Mouse (Mus musculus) embryonic facial prominence, embryonic 15.5 days (tissue): ENCODE measurements around the gene Prdm2. TPM values are rescaled to one million over a fixed set of nuclear protein-coding genes. Genes with fewer than 3 reads are reported as not detected.

ENCODE experiments used
- ATAC-seq: fragments of 200-750 bp; cut with Nextera tagmentation; 2 replicates; pipeline ENCODE4 v1.8.0; 2017; ENCODE audit warnings: low read depth, moderate TSS enrichment; ENCODE audit not compliant: insufficient number of reproducible peaks, low FRiP score, low TSS enrichment
- H3K27ac ChIP-seq: fragments of 300-500 bp; sonication (generic); replicated peaks from 2 replicates; pipeline ENCODE4 v1.5.1; 2015; ENCODE audit warnings: mild to moderate bottlenecking, inconsistent platforms
- H3K27me3 ChIP-seq: fragments of 300-500 bp; sonication (generic); 2 replicates; pipeline ENCODE4 v1.6.1; 2015; ENCODE audit warnings: inconsistent platforms
- H3K36me3 ChIP-seq: fragments of 300-500 bp; sonication (generic); 2 replicates; pipeline ENCODE4 v1.6.1; 2015; ENCODE audit warnings: mild to moderate bottlenecking, inconsistent platforms
- H3K4me1 ChIP-seq: fragments of 300-500 bp; sonication (generic); 2 replicates; pipeline ENCODE4 v1.6.1; 2015; ENCODE audit warnings: inconsistent platforms
- H3K4me2 ChIP-seq: fragments of 300-500 bp; sonication (generic); replicated peaks from 2 replicates; pipeline ENCODE4 v1.6.1; 2015; ENCODE audit warnings: mild to moderate bottlenecking, inconsistent platforms
- H3K4me3 ChIP-seq: fragments of 300-500 bp; sonication (generic); replicated peaks from 2 replicates; pipeline ENCODE4 v1.5.1; 2015; ENCODE audit warnings: mild to moderate bottlenecking, inconsistent platforms
- H3K9ac ChIP-seq: fragments of 300-500 bp; sonication (generic); 2 replicates; pipeline ENCODE4 v1.6.1; 2015; ENCODE audit warnings: inconsistent platforms
- H3K9me3 ChIP-seq: fragments of 300-500 bp; sonication (generic); replicated peaks from 2 replicates; pipeline ENCODE4 v1.6.1; 2016; ENCODE audit warnings: inconsistent platforms
- WGBS: fragments of 180-500 bp; shearing (Covaris S2); methylation state at CpG from one replicate; pipeline ENCODE4 v1.1.7; 2015; 5-methylcytosine and 5-hydroxymethylcytosine counted together
- polyA plus RNA-seq: library from polyadenylated mRNA; unstranded; fragments of >200 nt; fragmentation: Nextera tagmentation; extraction: Ambion mirVana; gene quantifications from 2 replicates; pipeline ENCODE4 v1.2.1, GENCODE M21; 2015

Gene Prdm2
- polyA plus RNA-seq, 1 experiment from 2014 or later: 12.0 TPM

DNA sequence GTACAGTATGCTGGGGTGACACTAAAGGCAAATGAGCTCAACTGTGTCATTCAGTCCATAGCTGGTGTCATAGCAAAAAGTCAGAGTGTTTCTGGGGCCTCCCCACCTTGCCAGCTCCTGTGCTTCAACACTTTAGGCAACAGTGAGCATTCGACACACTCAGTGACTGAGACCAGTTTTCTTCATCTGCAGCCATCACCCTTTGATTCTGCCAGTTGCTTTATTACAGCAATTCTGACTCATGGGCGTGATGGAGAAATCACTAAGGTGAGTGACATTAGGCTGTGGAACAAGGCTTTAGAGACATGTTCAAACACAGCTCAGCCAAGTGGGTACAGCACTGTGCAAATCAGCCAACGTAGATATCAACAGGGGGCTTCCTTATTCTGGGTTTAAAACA lies 91.6 kb downstream of the Prdm2 start:
- no peak overlapping the region for H3K4me2 ChIP-seq
- no peak overlapping the region for H3K27ac ChIP-seq
- H3K4me1 ChIP-seq: peaks cover 17% of the 10 kb centered on the region; the same call in 1 of the 2 replicates
- H3K9me3 ChIP-seq: no peaks in the 10 kb centered on the region
- H3K9ac ChIP-seq: no peak overlapping the region
- H3K27me3 ChIP-seq: no peaks in the 10 kb centered on the region
- peaks cover 10% of the 10 kb centered on the region for H3K36me3 ChIP-seq
- 78% methylated on average over 3 of the region's 3 CpGs for WGBS
- H3K4me3 ChIP-seq: no peak overlapping the region
- ATAC-seq: no peak

DNA sequence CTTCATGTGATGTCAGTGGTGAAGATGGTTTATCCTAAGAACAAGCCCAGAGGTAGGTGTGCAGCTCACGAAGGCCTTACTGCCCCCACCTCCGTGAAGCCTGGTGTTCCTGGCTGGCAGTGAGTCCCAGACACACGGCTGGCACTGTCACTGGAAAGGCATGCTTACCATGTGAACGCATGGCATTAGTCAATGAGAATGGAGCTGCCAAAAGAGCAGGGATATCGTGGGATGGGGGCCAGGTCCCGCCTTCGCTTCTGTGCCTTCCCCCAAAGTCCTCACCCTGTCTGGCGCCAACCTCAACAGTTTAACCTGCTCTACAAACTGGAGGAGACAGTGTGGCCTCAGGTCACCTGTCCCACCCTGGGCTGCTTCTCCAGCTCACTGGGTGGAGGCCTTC lies 92.8 kb downstream of the Prdm2 start:
- Histone ChIP-seq H3K9ac (no peak overlapping the region), H3K36me3 (peaks cover 4% of the 10 kb centered on the region; the same call in 1 of the 2 replicates), H3K4me3 (no peak overlapping the region), H3K4me2 (no peak overlapping the region), H3K27me3 (no peaks in the 10 kb centered on the region), H3K27ac (no peak overlapping the region), H3K4me1 (peaks cover 17% of the 10 kb centered on the region; the same call in 1 of the 2 replicates), H3K9me3 (no peaks in the 10 kb centered on the region)
- peak; percentile 29; the same call in 1 of the 2 replicates for ATAC-seq
- 63% methylated on average over 8 of the region's 8 CpGs for WGBS

DNA sequence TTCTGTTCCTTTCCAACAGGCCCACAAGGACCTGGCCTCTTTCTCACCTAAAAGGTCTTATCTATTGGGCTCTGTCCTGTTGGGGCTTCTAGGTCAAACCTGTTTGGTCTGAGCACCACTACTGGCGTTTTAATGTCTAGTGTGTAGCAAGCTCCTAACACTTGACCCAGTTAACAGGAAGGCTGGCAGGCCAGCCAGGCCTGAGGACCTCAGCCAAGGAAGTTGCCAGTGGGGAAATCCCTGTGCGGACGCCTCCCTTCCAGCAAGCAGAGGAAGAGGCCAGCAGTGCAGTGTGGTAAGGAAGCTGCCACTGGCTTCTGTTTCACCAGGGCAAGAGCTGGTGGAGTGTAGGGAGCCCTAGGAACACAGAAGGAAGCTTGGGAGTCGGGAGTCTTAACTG lies 94.0 kb downstream of the Prdm2 start:
- no peak overlapping the region for H3K4me2 ChIP-seq
- ATAC-seq: no peak
- no peak overlapping the region for H3K27ac ChIP-seq
- peaks cover 17% of the 10 kb centered on the region; the same call in 1 of the 2 replicates for H3K4me1 ChIP-seq
- no peak overlapping the region for H3K9ac ChIP-seq
- H3K27me3 ChIP-seq: no peaks in the 10 kb centered on the region
- H3K4me3 ChIP-seq: no peak overlapping the region
- WGBS: 52% methylated on average over 4 of the region's 4 CpGs
- no peaks in the 10 kb centered on the region for H3K9me3 ChIP-seq
- peaks cover 4% of the 10 kb centered on the region; the same call in 1 of the 2 replicates for H3K36me3 ChIP-seq

DNA sequence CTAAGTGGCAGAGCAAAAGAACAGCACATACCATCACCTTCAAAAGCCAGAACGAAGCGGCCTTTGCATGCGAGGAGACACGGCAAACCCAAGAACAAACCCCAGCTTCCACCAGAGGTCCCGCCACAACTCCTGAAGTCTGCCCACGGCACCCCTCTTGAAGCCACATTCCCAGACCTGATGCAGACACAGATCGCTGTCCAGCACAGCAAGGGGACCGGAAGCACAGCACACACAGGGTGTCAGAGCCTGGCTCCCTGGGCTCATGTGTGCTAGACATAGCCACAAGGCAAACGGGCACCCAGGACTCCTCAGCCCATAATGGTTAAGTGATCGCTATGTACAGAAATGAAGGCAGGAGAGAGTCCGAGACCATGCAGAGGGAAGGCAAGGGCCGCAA lies 96.9 kb downstream of the Prdm2 start:
- no peak overlapping the region for H3K4me2 ChIP-seq
- no peak overlapping the region for H3K9ac ChIP-seq
- H3K4me3 ChIP-seq: no peak overlapping the region
- ATAC-seq: no peak
- no peak overlapping the region for H3K27ac ChIP-seq
- 77% methylated on average over 12 of the region's 12 CpGs for WGBS
- no peaks in the 10 kb centered on the region for H3K9me3 ChIP-seq
- peaks cover 14% of the 10 kb centered on the region; the same call in 1 of the 2 replicates for H3K4me1 ChIP-seq
- peaks cover 6% of the 10 kb centered on the region; the same call in 1 of the 2 replicates for H3K36me3 ChIP-seq
- H3K27me3 ChIP-seq: no peaks in the 10 kb centered on the region

DNA sequence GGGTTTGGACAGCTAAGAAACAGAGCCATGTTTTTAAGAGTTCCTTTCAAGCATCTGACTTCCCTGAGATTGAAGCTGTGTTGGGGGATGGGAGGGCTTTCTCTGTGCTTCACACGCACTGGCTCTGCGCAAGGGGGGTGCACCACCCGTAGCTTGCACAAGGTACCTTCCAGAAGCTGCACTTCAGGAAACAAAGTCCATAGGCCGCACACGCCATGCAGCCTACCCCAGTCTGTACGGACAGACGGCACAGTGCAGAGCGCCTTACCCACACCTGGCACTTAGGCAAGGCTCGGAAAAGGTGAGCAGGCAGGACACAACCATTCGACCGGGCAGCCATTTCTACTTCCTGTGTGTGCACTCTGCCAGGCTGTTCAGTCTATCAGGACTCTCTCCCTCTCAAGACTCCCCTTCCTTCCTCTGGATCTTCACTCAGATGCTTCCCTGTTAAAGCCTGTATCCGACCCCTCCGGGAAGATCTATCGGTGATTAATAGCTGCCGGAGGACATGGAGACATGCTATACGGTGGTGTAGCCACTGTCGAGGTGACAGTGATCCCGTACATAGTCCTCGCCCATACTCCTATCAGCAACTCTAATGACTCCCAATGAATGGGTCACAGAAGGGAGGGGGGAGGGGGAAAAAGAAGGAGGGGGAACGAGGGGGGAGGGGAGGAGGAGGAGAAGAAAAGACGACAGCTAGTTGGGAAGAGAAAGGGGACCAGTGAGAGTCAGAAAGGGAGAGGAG lies 98.4 kb downstream of the Prdm2 start:
- WGBS: 81% methylated on average over 21 of the region's 21 CpGs
- H3K4me2 ChIP-seq: no peak overlapping the region

DNA sequence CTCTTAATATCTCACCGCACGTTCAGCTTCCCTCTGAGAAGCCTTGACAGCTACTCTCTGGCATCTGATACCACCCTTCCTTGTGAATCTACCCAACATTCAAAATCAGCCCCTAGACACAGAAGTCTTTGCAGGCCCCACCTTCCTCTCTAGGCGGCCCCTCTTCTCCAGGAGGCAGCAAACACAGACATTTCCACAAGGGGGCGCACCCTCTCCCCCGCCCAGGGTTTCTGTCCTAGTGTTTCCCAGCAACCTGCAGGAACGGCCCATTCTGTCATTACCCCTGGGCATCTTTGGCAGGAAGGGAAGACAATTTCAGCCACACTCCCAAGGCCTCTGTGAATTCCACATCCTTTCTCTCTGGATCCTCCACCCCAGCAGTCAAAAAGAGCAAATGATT lies 99.8 kb downstream of the Prdm2 start:
- H3K4me3 ChIP-seq: no peak overlapping the region
- H3K36me3 ChIP-seq: peaks cover 31% of the 10 kb centered on the region
- WGBS: 29% methylated on average over 6 of the region's 6 CpGs
- H3K9me3 ChIP-seq: no peaks in the 10 kb centered on the region
- H3K4me2 ChIP-seq: no peak overlapping the region
- no peak for ATAC-seq
- peaks cover 3% of the 10 kb centered on the region; the same call in 1 of the 2 replicates for H3K4me1 ChIP-seq
- H3K9ac ChIP-seq: no peak overlapping the region
- H3K27me3 ChIP-seq: no peaks in the 10 kb centered on the region
- no peak overlapping the region for H3K27ac ChIP-seq

More for the DNA sequence above, 98.4 kb downstream of the Prdm2 start:
- Histone ChIP-seq H3K27ac (no peak overlapping the region), H3K4me1 (peaks cover 7% of the 10 kb centered on the region; the same call in 1 of the 2 replicates), H3K27me3 (no peaks in the 10 kb centered on the region), H3K9me3 (no peaks in the 10 kb centered on the region), H3K4me3 (no peak overlapping the region), H3K9ac (no peak overlapping the region), H3K36me3 (peaks cover 18% of the 10 kb centered on the region)
- ATAC-seq: no peak

DNA sequence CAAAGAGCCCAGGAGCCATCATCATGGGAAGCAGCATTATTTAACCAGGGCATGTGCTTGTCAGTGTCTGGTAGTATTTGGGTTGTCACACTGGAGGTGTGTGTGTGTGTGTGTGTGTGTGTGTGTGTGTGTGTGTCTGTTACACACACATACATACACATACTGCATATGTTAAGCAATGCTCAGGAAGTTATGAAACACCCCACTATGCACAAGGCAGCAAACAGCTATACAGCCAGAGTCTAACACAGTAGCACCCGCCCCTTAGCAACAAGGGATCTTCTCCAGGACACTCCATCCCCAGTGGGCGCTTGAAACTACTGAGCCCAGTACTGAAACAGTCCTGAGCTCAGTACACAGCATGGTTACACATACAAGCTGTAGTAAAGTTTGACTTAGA lies 100.4 kb downstream of the Prdm2 start:
- Histone ChIP-seq H3K4me1 (peaks cover 3% of the 10 kb centered on the region; the same call in 1 of the 2 replicates), H3K36me3 (peaks cover 31% of the 10 kb centered on the region), H3K27me3 (no peaks in the 10 kb centered on the region), H3K9me3 (no peaks in the 10 kb centered on the region), H3K27ac (no peak overlapping the region), H3K4me3 (no peak overlapping the region), H3K9ac (no peak overlapping the region), H3K4me2 (no peak overlapping the region)
- 92% methylated on average over 2 of the region's 2 CpGs for WGBS
- no peak for ATAC-seq

DNA sequence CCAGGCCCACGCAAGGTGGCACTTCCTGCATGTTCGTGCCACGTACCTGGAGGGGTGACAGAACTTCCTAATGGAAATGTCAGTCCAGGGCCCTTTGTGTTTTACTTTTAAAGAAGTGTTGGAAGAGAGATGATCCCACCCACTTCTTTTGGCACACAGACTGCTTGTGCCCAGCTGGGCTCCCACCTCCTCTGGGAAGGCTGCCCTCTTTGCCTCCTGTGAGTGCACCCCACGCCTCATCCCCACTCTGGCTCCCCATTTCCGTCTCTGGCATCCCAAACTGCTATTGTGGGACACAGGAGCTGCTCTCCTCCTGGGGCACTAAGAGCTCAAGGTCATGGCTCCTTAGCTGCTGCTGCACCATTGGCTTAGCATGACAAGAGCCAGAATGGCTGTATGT lies 100.9 kb downstream of the Prdm2 start:
- H3K9ac ChIP-seq: no peak overlapping the region
- peaks cover 3% of the 10 kb centered on the region; the same call in 1 of the 2 replicates for H3K4me1 ChIP-seq
- no peaks in the 10 kb centered on the region for H3K27me3 ChIP-seq
- 88% methylated on average over 5 of the region's 5 CpGs for WGBS
- no peak overlapping the region for H3K4me2 ChIP-seq
- H3K27ac ChIP-seq: no peak overlapping the region
- no peaks in the 10 kb centered on the region for H3K9me3 ChIP-seq
- H3K36me3 ChIP-seq: peaks cover 31% of the 10 kb centered on the region
- no peak for ATAC-seq
- H3K4me3 ChIP-seq: no peak overlapping the region

DNA sequence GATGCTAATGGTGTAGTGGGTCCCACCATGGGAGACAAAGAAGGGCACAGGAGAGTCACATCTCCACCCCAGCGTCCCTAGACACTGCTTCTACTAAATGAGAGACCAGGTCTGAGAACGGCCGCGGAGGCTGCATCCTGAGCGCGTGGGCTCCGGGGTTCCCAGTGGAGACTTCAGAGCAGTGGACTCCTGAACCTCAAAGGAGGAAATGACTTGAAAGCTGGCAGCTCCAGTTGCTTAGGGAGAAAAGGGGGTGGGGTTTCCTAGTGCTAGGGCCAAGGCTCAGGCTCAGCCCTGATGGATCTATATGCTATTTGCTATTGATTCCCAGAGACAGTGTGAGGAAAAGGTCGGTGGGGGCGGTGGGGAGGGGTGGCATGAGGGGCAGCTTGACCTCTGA lies 104.2 kb downstream of the Prdm2 start:
- Histone ChIP-seq H3K27ac (no peak overlapping the region), H3K9me3 (no peaks in the 10 kb centered on the region), H3K4me1 (peaks cover 3% of the 10 kb centered on the region; the same call in 1 of the 2 replicates), H3K4me3 (no peak overlapping the region), H3K36me3 (peaks cover 31% of the 10 kb centered on the region), H3K27me3 (no peaks in the 10 kb centered on the region), H3K9ac (no peak overlapping the region), H3K4me2 (no peak overlapping the region)
- 49% methylated on average over 9 of the region's 9 CpGs for WGBS
- ATAC-seq: no peak

DNA sequence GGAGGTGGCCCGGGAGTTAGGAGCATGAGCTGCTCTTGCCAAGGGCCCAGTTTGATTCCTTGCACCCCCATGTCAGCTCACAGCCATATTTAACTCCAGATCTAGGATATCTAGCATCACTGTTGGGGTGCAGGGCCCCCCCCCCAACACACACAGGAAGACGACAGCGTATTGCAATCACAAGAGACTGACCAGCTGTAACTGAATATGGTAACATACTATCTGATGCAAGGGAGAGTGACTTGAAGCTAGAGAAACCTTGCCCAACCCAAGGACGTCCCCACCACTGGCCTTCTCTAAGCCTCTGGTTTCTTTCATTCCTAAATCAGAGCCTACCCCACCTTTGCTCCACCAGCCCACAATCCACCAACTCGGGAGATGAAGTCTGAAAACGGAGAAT lies 105.8 kb downstream of the Prdm2 start:
- Histone ChIP-seq H3K27ac (no peak overlapping the region), H3K9me3 (no peaks in the 10 kb centered on the region), H3K36me3 (peaks cover 31% of the 10 kb centered on the region), H3K4me2 (no peak overlapping the region), H3K9ac (no peak overlapping the region), H3K27me3 (no peaks in the 10 kb centered on the region), H3K4me3 (no peak overlapping the region), H3K4me1 (peaks cover 3% of the 10 kb centered on the region; the same call in 1 of the 2 replicates)
- no peak for ATAC-seq
- WGBS: 74% methylated on average over 6 of the region's 6 CpGs

DNA sequence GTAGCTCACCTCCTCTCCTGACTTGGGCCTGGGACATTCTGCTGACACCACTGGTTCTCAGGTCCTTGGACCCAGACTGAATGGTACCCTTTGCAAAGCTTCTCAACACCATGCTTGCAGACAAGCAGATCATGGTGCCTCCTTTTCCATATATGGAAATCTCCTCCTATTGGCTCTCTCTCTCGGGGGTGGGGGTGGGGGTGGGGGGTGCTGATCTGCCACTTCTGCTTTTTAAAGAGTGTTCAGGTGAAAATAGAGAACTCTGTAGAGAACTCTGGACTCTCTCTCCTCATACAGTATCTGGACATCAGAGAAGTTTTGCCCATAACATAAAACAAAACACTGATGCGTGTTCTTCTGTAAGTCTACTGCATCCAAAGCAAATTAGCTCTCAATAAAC lies 106.2 kb downstream of the Prdm2 start:
- Histone ChIP-seq H3K9ac (no peak overlapping the region), H3K27me3 (no peaks in the 10 kb centered on the region), H3K4me3 (no peak overlapping the region), H3K4me2 (no peak overlapping the region), H3K4me1 (peaks cover 3% of the 10 kb centered on the region; the same call in 1 of the 2 replicates), H3K27ac (no peak overlapping the region), H3K9me3 (no peaks in the 10 kb centered on the region), H3K36me3 (peaks cover 29% of the 10 kb centered on the region)
- ATAC-seq: no peak
- WGBS: 77% methylated on average over 2 of the region's 2 CpGs

DNA sequence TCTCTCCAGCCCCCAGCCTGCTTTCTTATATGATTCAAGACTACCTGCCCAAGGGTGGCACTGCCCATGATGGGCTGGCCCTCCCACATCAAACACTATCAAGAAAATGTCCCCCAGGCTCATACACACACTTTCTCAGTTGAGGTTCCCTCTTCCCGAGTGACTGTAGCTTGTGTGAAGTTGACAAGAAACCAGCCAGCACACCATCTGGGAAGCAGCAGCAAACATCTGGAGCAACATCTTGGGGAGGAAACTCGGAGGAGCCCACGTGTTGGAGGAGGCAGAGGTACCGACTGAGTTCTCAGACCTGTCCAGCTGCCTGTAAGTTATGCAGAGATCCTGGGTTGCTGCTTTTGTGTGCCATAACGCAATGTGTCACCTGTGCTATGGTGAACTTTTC lies 108.1 kb downstream of the Prdm2 start:
- Histone ChIP-seq H3K4me2 (no peak overlapping the region), H3K9ac (no peak overlapping the region), H3K9me3 (no peaks in the 10 kb centered on the region), H3K4me3 (no peak overlapping the region), H3K27ac (no peak overlapping the region), H3K36me3 (peaks cover 14% of the 10 kb centered on the region), H3K4me1 (peaks cover 4% of the 10 kb centered on the region; the same call in 1 of the 2 replicates), H3K27me3 (no peaks in the 10 kb centered on the region)
- 52% methylated on average over 5 of the region's 5 CpGs for WGBS
- no peak for ATAC-seq
